Mouse (Mus musculus) heart, embryonic 16.5 days (tissue): ENCODE results near the gene Tbce. TPM values are rescaled to one million over a fixed set of nuclear protein-coding genes. Genes with fewer than 3 reads are reported as not detected.
"Not testable (repeated sequence)": the region's sequence is repeated elsewhere in the genome, so short reads cannot be mapped to it uniquely, and the experiment has no call there.

Experiments
- ATAC-seq: fragments of 200-750 bp; cut with Nextera tagmentation; replicated peaks from 2 replicates; pipeline ENCODE4 v1.8.0; 2017; ENCODE audit warnings: moderate number of reproducible peaks; ENCODE audit not compliant: insufficient read depth, low FRiP score; ENCODE audit errors: extremely low read depth
- H3K27ac ChIP-seq: fragments of 300-500 bp; sonication (generic); 2 replicates; pipeline ENCODE4 v1.5.1; 2014; ENCODE audit warnings: mild to moderate bottlenecking, low read length, control low read depth, moderate library complexity
- H3K27me3 ChIP-seq: fragments of 300-500 bp; sonication (generic); 2 replicates; pipeline ENCODE4 v1.6.1; 2014; ENCODE audit warnings: low read length, mixed read lengths; ENCODE audit not compliant: control insufficient read depth, insufficient read depth
- H3K36me3 ChIP-seq: fragments of 300-500 bp; sonication (generic); 2 replicates; pipeline ENCODE4 v1.6.1; 2014; ENCODE audit not compliant: control insufficient read depth, insufficient read depth
- H3K4me1 ChIP-seq: fragments of 300-500 bp; sonication (generic); 2 replicates; pipeline ENCODE4 v1.6.1; 2014; ENCODE audit warnings: low read length, mixed read lengths; ENCODE audit not compliant: control insufficient read depth, insufficient read depth
- H3K4me2 ChIP-seq: fragments of 300-500 bp; sonication (generic); 2 replicates; pipeline ENCODE4 v1.6.1; 2014; ENCODE audit warnings: low read depth, mild to moderate bottlenecking, control low read depth, low read length
- H3K4me3 ChIP-seq: fragments of 300-500 bp; sonication (generic); 2 replicates; pipeline ENCODE4 v1.5.1; 2014; ENCODE audit warnings: mild to moderate bottlenecking, control low read depth, low read length
- H3K9ac ChIP-seq: fragments of 300-500 bp; sonication (generic); 2 replicates; pipeline ENCODE4 v1.6.1; 2014; ENCODE audit warnings: low read length, control low read depth
- H3K9me3 ChIP-seq: fragments of 300-500 bp; sonication (generic); replicated peaks from 2 replicates; pipeline ENCODE4 v1.6.1; 2016; ENCODE audit warnings: low read length; ENCODE audit not compliant: control insufficient read depth
- WGBS: fragments of 180-500 bp; shearing (Covaris S2); extraction: QIAGEN DNeasy Blood & Tissue Kit; methylation state at CpG from one replicate; pipeline ENCODE4 v1.1.7; 2014; 5-methylcytosine and 5-hydroxymethylcytosine counted together
- polyA plus RNA-seq: library from polyadenylated mRNA; unstranded; fragments of >200 nt; fragmentation: Nextera tagmentation; extraction: Ambion mirVana; gene quantifications from 2 replicates; pipeline ENCODE4 v1.2.1, GENCODE M21; 2015

The Tbce gene
- polyA plus RNA-seq, 1 experiment from 2014 or later, result 39.4 TPM

DNA sequence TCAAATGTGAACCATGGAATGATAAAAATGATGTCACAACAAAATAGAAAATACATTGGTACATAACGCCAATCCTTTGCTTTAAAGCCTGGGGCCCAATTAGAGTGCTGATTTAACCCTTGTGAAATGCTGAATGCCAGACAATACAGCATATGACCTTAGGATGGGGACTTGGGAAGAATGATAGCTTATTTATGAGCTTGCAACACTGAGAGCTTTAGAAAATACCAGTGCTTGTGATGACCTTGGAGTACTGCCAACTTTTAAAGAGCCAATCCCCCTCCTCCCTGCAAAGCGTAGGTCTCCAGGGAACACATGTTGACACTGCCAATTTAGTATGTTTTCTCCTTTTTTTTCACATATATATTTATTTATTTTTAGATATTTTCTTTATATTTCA is 36.7 kb downstream of the Tbce start:
- Histone ChIP-seq H3K4me2 (no peak overlapping the region), H3K27ac (no peak overlapping the region), H3K9me3 (no peaks in the 10 kb centered on the region), H3K4me3 (no peak overlapping the region), H3K36me3 (peaks cover 38% of the 10 kb centered on the region), H3K27me3 (no peaks in the 10 kb centered on the region), H3K4me1 (no peaks in the 10 kb centered on the region), H3K9ac (no peak overlapping the region)
- no peak for ATAC-seq
- 54% methylated on average over 2 of the region's 2 CpGs for WGBS

DNA sequence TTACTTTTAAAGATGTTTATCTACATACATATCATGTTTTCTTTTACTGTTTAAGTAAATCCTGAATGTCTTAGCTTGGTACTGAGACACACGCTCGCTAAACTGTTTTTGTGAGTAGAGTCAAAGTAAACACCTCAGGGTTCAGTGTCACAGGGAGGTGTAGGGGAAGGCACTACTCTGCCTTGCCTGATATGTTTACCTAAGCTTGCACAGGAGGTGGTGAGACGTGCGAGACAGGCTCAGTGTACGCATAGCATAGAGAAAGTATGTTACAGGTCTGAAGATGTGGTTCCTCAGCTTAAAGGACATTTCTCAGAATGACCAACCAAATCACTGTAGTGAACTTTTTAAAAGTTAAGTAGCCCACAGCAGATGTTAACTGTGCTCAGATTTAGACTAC is 42.0 kb downstream of the Tbce start:
- H3K36me3 ChIP-seq, result peaks cover 52% of the 10 kb centered on the region
- no peak overlapping the region for H3K4me2 ChIP-seq
- no peak overlapping the region for H3K27ac ChIP-seq
- H3K4me1 ChIP-seq, result no peaks in the 10 kb centered on the region
- 85% methylated on average over 5 of the region's 5 CpGs for WGBS
- no peak for ATAC-seq
- no peaks in the 10 kb centered on the region for H3K9me3 ChIP-seq
- H3K4me3 ChIP-seq, result no peak overlapping the region
- no peak overlapping the region for H3K9ac ChIP-seq
- H3K27me3 ChIP-seq, result no peaks in the 10 kb centered on the region

DNA sequence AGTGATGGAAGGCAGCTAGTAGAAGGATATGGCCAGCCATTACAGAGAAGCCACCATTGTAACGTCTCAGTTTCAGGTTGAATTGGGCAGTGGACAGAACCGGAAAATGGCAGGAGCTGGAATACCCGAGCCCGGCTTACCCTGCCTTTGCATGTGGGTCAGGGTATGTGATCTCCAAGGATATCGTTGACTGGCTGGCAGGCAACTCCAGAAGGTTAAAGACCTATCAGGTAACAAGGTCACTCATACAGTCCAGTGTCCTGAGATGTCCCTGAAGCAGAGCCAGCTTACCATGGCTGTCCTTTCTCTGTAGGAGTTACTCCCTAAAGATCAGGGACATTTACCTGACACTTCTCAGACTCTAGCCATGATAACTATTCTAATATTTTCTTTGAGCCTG is 44.4 kb downstream of the Tbce start:
- H3K9ac ChIP-seq, result no peak overlapping the region
- H3K9me3 ChIP-seq, result no peaks in the 10 kb centered on the region
- no peak overlapping the region for H3K4me3 ChIP-seq
- WGBS, result 87% methylated on average over 5 of the region's 5 CpGs
- no peak overlapping the region for H3K27ac ChIP-seq
- H3K4me1 ChIP-seq, result no peaks in the 10 kb centered on the region
- no peak for ATAC-seq
- H3K36me3 ChIP-seq, result peaks cover 55% of the 10 kb centered on the region
- no peak overlapping the region for H3K4me2 ChIP-seq
- H3K27me3 ChIP-seq, result no peaks in the 10 kb centered on the region

DNA sequence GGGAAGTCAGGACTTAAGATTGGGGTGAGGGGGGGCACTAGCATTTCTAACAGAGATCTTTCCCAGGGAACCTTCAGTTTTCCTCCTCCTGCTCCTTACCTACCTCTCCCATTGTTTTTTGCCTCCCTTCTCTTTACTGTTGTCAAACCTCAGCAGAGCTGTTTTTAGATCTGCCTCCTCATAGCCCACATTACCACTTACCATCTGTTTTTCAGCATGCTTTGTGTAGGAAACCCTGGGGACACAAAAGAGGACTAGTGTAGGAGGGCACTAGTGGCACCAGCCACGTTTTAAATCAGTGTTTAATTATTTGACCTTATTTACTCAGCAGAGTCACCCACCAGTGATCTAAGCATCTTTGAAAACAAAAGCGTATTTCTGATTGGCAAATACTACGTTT is 46.4 kb downstream of the Tbce start:
- no peak overlapping the region for H3K4me3 ChIP-seq
- no peak overlapping the region for H3K9ac ChIP-seq
- H3K4me1 ChIP-seq, result no peaks in the 10 kb centered on the region
- no peaks in the 10 kb centered on the region for H3K27me3 ChIP-seq
- WGBS, result 80% methylated on average over 3 of the region's 3 CpGs
- peaks cover 39% of the 10 kb centered on the region for H3K36me3 ChIP-seq
- H3K4me2 ChIP-seq, result no peak overlapping the region
- no peaks in the 10 kb centered on the region for H3K9me3 ChIP-seq
- H3K27ac ChIP-seq, result no peak overlapping the region
- ATAC-seq, result no peak

DNA sequence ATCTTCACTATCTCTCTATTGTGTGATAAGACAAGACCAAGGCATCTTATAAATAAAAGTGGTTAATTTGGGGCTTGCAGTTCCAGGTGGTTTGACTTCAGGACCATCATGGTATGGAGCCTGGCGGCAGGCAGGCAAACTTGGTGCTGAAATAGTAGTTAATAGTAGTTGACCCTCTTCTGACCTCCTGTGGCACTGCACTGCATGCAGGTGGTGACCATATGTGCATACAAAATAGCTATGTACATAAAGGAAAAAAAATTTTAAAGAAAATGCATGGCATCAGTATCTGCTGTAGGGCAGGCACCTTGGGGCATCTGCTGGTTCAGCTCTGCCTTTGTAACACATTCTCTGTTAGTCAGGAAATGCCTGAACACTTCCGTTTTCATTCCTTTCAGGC is 49.0 kb downstream of the Tbce start:
- H3K4me3 ChIP-seq, result no peak overlapping the region
- 71% methylated on average over 2 of the region's 2 CpGs for WGBS

DNA sequence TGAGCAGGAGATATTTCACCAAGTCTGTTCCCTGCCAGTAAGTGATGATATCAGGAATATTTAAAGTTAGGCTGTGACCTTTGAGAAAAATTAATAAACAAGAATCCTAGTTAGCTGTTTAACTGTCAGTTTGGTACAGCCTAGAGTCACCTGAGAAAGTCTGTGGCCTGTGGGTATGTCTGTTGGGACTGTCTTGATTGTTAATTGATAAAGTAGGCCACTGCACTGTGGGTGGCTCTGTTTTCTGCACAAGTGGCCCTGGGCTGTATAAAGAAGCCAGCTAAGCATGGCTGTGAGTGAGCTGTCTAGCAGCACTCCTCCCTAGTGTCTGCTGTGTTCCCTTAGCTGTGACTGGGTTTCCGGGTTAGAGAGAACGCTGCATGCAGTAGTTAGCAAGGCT is 50.3 kb downstream of the Tbce start:
- Histone ChIP-seq H3K27me3 (no peaks in the 10 kb centered on the region), H3K4me3 (no peak overlapping the region), H3K9ac (no peak overlapping the region), H3K9me3 (no peaks in the 10 kb centered on the region), H3K4me1 (no peaks in the 10 kb centered on the region), H3K27ac (no peak overlapping the region), H3K4me2 (no peak overlapping the region), H3K36me3 (peaks cover 13% of the 10 kb centered on the region)
- 96% methylated on average over 2 of the region's 2 CpGs for WGBS
- ATAC-seq, result no peak

More for the DNA sequence above, 49.0 kb downstream of the Tbce start:
- no peaks in the 10 kb centered on the region for H3K4me1 ChIP-seq
- no peak overlapping the region for H3K9ac ChIP-seq
- no peak for ATAC-seq
- no peak overlapping the region for H3K4me2 ChIP-seq
- H3K27me3 ChIP-seq, result no peaks in the 10 kb centered on the region
- peaks cover 24% of the 10 kb centered on the region for H3K36me3 ChIP-seq
- H3K27ac ChIP-seq, result no peak overlapping the region
- H3K9me3 ChIP-seq, result no peaks in the 10 kb centered on the region

DNA sequence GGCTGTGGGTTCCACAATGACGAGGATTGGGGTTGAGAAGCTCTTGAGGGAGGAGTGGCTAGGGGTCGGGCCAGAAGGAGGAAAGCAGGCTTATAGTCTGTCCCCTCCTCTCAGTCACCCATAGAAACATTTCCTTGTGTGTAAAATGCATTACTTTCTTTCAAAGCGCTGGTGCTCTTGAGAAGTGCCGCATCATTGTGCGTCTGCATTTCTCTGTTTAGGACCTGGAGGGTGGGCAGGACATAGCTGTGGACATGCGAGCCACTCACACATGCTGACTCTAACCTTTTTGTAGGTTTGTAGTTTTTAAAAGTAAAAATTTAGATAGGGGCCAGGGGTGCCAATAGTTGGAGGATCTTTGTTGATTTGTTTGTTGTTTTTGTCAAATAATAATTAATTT is 55.9 kb downstream of the Tbce start:
- ATAC-seq, result no peak
- Histone ChIP-seq H3K4me3 (no peak overlapping the region), H3K36me3 (peaks cover 8% of the 10 kb centered on the region; the same call in 1 of the 2 replicates), H3K9ac (no peak overlapping the region), H3K4me1 (no peaks in the 10 kb centered on the region), H3K27me3 (no peaks in the 10 kb centered on the region), H3K27ac (no peak overlapping the region), H3K4me2 (no peak overlapping the region), H3K9me3 (no peaks in the 10 kb centered on the region)
- WGBS, result 84% methylated on average over 6 of the region's 6 CpGs

DNA sequence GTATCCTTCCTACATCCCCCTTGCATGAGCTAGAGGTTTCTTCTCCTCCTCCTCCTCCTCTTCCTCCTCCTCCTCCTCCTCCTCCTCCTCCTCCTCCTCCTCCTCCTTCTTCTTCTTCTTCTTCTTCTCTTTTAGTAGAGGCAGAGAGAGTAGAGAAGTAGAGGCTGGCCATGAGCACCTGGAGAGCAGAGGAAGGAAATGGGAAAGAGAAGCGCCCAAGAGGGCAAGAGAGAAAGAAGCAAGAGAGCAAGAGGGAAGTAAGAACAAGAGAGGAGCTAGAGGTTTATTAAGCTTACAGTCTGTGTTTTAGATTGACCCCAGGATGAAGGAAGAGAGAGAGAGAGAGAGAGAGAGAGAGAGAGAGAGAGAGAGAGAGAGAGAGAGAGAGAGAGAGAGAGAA is 57.6 kb downstream of the Tbce start:
- ATAC-seq, H3K4me2 ChIP-seq, H3K27ac ChIP-seq, H3K4me1 ChIP-seq, H3K9ac ChIP-seq, H3K36me3 ChIP-seq, H3K9me3 ChIP-seq, H3K4me3 ChIP-seq, H3K27me3 ChIP-seq: not testable (repeated sequence)
- 100% methylated on average over 1 of the region's 1 CpGs for WGBS

DNA sequence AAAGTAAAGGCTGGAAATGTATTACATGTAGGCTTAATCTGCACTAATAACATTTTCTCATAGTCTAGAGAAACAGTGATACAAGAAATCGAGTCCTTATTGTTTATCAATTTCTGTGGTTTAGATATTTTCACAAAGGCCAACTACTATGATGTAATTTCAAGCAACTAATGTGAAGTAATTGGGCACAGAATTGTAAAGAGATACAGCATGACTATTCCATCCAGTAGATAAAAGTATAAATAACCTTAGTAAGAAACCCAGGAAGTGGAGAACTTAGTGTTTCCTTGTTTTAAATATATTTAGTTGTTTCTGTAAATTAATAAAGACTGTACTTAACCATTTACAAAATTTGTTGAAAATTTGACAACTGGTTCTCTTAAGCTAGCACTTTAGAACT is 69.6 kb downstream of the Tbce start:
- no peak overlapping the region for H3K27ac ChIP-seq
- H3K36me3 ChIP-seq, result peaks cover 5% of the 10 kb centered on the region; the same call in 1 of the 2 replicates
- H3K4me1 ChIP-seq, result no peaks in the 10 kb centered on the region
- WGBS, result 71% methylated on average over 1 of the region's 1 CpGs
- no peaks in the 10 kb centered on the region for H3K9me3 ChIP-seq
- H3K9ac ChIP-seq, result no peak overlapping the region
- no peak for ATAC-seq
- no peak overlapping the region for H3K4me3 ChIP-seq
- H3K4me2 ChIP-seq, result no peak overlapping the region
- no peaks in the 10 kb centered on the region for H3K27me3 ChIP-seq
